Mouse (Mus musculus) 3T3-L1 (cell line): ENCODE measurements around the gene Shisa8.

Experiments
- DNase-seq: peaks from one replicate; pipeline ENCODE4 v3.0.0-alpha.2; 2015; ENCODE audit warnings: low read depth, low spot score

The Shisa8 gene

DNA sequence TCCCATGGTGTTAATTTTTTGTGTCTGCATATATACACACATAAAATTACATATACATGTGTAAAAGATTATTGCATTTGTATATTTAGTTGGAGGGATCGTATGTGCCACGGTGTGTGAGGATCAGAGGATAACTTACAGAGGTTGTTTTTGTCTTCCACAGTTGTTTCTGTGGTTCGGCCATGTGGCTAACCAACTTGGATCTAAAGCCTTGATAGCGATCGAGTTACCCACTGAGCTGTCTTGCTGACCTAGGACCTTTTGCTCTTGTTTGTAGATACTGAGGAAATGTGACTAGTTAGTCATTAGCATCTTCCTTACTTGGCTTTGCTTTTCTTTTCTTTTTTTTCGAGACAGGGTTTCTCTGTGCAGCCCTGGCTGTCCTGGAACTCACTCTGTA is 56.3 kb downstream of the Shisa8 start:
- DNase-seq, result no peak
